Mouse (Mus musculus) intestine, postnatal 0 days (tissue): ENCODE data around the gene Coa5. TPM values are rescaled to one million over a fixed set of nuclear protein-coding genes. Genes with fewer than 3 reads are reported as not detected.

Experiments used
- ATAC-seq: fragments of 200-750 bp; cut with Nextera tagmentation; 2 replicates; pipeline ENCODE4 v1.8.0; 2017; ENCODE audit warnings: mild to moderate bottlenecking, moderate TSS enrichment, moderate library complexity
- H3K27ac ChIP-seq: fragments of 300-500 bp; sonication (generic); 2 replicates; pipeline ENCODE4 v1.5.1; 2014; ENCODE audit warnings: mild to moderate bottlenecking, low read depth, low read length, moderate library complexity
- H3K27me3 ChIP-seq: fragments of 300-500 bp; sonication (generic); replicated peaks from 2 replicates; pipeline ENCODE4 v1.6.1; 2014; ENCODE audit warnings: low read length, mixed read lengths; ENCODE audit not compliant: control insufficient read depth, insufficient read depth
- H3K36me3 ChIP-seq: fragments of 300-500 bp; sonication (generic); 2 replicates; pipeline ENCODE4 v1.6.1; 2014; ENCODE audit warnings: mild to moderate bottlenecking, moderate library complexity; ENCODE audit not compliant: control insufficient read depth, insufficient read depth
- H3K4me1 ChIP-seq: fragments of 300-500 bp; sonication (generic); replicated peaks from 2 replicates; pipeline ENCODE4 v1.6.1; 2014; ENCODE audit warnings: antibody characterized with exemption, low read length, mixed read lengths; ENCODE audit not compliant: control insufficient read depth, insufficient read depth
- H3K4me2 ChIP-seq: fragments of 300-500 bp; sonication (generic); replicated peaks from 2 replicates; pipeline ENCODE4 v1.6.1; 2014; ENCODE audit warnings: low read depth, mild to moderate bottlenecking, moderate library complexity
- H3K4me3 ChIP-seq: fragments of 300-500 bp; sonication (generic); 2 replicates; pipeline ENCODE4 v1.5.1; 2014; ENCODE audit warnings: low read depth, low read length
- H3K9ac ChIP-seq: fragments of 300-500 bp; sonication (generic); 2 replicates; pipeline ENCODE4 v1.6.1; 2014; ENCODE audit warnings: mild to moderate bottlenecking, low read depth, low read length
- H3K9me3 ChIP-seq: fragments of 300-500 bp; sonication (generic); 2 replicates; pipeline ENCODE4 v1.6.1; 2016; ENCODE audit warnings: mixed run types; ENCODE audit not compliant: control insufficient read depth
- CTCF ChIP-seq: sonication (generic); IDR thresholded peaks from 2 replicates; pipeline ENCODE4 v1.5.1; 2016; ENCODE audit warnings: low read depth, mild to moderate bottlenecking, control low read depth, antibody characterized with exemption, moderate library complexity
- WGBS: fragments of 180-500 bp; shearing (Covaris S2); extraction: QIAGEN DNeasy Blood & Tissue Kit; methylation state at CpG from one replicate; pipeline ENCODE4 v1.1.7; 2014; 5-methylcytosine and 5-hydroxymethylcytosine counted together
- polyA plus RNA-seq: library from polyadenylated mRNA; unstranded; fragments of >200 nt; fragmentation: Nextera tagmentation; extraction: Ambion mirVana; gene quantifications from 2 replicates; pipeline ENCODE4 v1.2.1, GENCODE M21; 2015

Gene Coa5
- polyA plus RNA-seq, 1 experiment from 2014 or later: 33.4 TPM

- TF ChIP-seq CTCF: no peak
- 93% methylated on average over 16 of the region's 16 CpGs for WGBS
- Histone ChIP-seq H3K4me1 (no peaks in the 10 kb centered on the region), H3K9ac (no peak overlapping the region), H3K36me3 (peaks cover 80% of the 10 kb centered on the region), H3K9me3 (no peaks in the 10 kb centered on the region), H3K27ac (no peak overlapping the region), H3K4me2 (no peak overlapping the region), H3K27me3 (no peaks in the 10 kb centered on the region), H3K4me3 (no peak overlapping the region)
- no peak for ATAC-seq
These were observed 13.2 kb upstream of the Coa5 start for GRCm38 (mm10) chr1:37442848-37443835.

DNA sequence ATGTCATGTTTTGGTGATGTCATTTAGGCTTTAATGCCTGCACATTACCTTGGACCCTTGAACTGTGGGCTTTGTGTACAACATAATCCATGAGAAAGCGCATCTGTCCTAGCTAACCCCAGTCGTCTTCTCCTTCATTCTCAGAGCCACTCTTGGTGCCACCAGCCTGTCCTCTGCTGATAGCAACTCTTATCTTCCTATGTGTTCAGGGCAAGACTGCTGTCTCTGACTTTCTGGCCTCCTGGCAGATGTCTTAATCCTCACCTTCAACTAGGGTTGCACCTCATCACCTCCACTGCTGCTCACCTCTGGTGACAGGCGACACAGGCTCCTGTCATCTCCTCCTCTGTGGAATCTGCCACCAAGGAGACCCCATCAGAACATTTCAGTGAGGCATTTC is 6.5 kb upstream of the Coa5 start:
- ATAC-seq: peak; percentile 25; the same call in 1 of the 2 replicates
- WGBS: 79% methylated on average over 3 of the region's 3 CpGs
- H3K27ac ChIP-seq: no peak overlapping the region; the same call in 1 of the 2 replicates
- H3K27me3 ChIP-seq: no peaks in the 10 kb centered on the region
- H3K36me3 ChIP-seq: peaks cover 77% of the 10 kb centered on the region
- H3K4me2 ChIP-seq: no peak overlapping the region
- no peak for TF ChIP-seq CTCF
- no peak overlapping the region for H3K9ac ChIP-seq
- H3K4me3 ChIP-seq: no peak overlapping the region
- no peaks in the 10 kb centered on the region for H3K9me3 ChIP-seq
- no peaks in the 10 kb centered on the region for H3K4me1 ChIP-seq

- Histone ChIP-seq H3K27me3 (no peaks in the 10 kb centered on the region), H3K9ac (peak overlapping the region; percentile 86), H3K27ac (peak overlapping the region; percentile 92), H3K9me3 (no peaks in the 10 kb centered on the region), H3K4me3 (peak overlapping the region; percentile 87), H3K4me2 (peak overlapping the region; percentile 84), H3K4me1 (no peaks in the 10 kb centered on the region; the same call in none of the 2 replicates), H3K36me3 (peaks cover 26% of the 10 kb centered on the region)
- ATAC-seq: peak; percentile 67
- whole genome bisulfite sequencing: under 1% methylated on average over 40 of the region's 40 CpGs
- TF ChIP-seq CTCF: no peak
These were observed 466 bp upstream of the Coa5 start for GRCm38 (mm10) chr1:37430297-37430840.

- no peaks in the 10 kb centered on the region for H3K27me3 ChIP-seq
- 39% methylated on average over 2 of the region's 2 CpGs for WGBS
- peaks cover 27% of the 10 kb centered on the region for H3K36me3 ChIP-seq
- no peak overlapping the region for H3K9ac ChIP-seq
- no peaks in the 10 kb centered on the region; the same call in none of the 2 replicates for H3K4me1 ChIP-seq
- peak overlapping the region; percentile 87 for H3K4me3 ChIP-seq
- ATAC-seq: no peak
- TF ChIP-seq CTCF: no peak
- peak overlapping the region; percentile 92; the same call in 1 of the 2 replicates for H3K27ac ChIP-seq
- 0 out of 2 replicates have a peak, but pooled peaks cover 3% of the 10 kb centered on the region for H3K9me3 ChIP-seq
- H3K4me2 ChIP-seq: peak overlapping the region; percentile 84
These were observed 992 bp downstream of the Coa5 start for GRCm38 (mm10) chr1:37428911-37429310.

DNA sequence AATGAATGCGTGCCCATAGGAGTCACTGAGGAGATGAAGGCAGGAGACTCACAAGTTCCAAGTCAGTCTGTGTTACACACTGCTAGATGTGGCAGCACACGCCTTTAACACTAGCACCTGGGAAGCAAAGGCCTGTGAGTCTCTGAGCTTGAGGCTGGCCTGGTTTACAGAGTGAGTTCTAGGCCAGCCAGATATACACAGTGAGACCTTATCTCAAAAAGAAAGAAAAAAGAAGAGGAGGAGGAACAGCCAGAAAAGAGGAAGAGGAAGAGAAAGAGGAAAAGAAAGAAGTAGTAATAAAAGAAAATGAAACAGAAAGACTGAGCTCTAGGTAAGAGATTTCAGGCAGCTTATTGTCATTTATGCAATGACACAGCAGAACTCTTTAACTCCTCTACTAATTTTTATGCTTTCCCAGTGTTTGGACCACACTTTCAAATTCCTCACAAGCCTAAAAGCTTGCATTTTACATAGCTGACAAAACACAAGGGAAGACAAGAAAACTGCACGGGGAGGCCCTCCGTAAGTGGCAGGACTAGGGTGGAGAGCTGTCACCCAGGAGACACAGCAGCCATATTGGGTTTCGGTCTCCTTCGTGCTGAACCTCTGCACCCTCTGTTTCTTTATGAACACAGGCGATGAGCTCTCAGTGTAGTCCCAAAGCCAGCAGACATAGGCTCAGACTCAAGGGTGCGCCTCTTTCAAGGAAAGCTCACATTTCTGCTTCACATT is 2.6 kb downstream of the Coa5 start:
- Histone ChIP-seq H3K27me3 (no peaks in the 10 kb centered on the region), H3K36me3 (peaks cover 14% of the 10 kb centered on the region), H3K9me3 (0 out of 2 replicates have a peak, but pooled peaks cover 3% of the 10 kb centered on the region), H3K4me1 (no peaks in the 10 kb centered on the region; the same call in none of the 2 replicates), H3K4me3 (no peak overlapping the region), H3K4me2 (no peak overlapping the region), H3K9ac (no peak overlapping the region), H3K27ac (no peak overlapping the region)
- ATAC-seq: no peak
- 96% methylated on average over 8 of the region's 8 CpGs for WGBS
- no peak for TF ChIP-seq CTCF
